Mouse (Mus musculus) Patski (cell line): ENCODE data around the gene Clec16a. TPM values are rescaled to one million over a fixed set of nuclear protein-coding genes. Genes with fewer than 3 reads are reported as not detected.

Source experiments
- ATAC-seq: fragments of 100-300 bp; one replicate; pipeline ENCODE4 v1.8.0; 2021
- CTCF ChIA-PET: fragments of 350-600 bp; sonication (Branson Sonifier 250); formaldehyde crosslinking; loops from one replicate; lab custom pipeline; 2022; ENCODE audit warnings: inconsistent platforms; lab: Charles Lee
- POLR2A ChIA-PET: fragments of 350-600 bp; sonication (Branson Sonifier 250); formaldehyde crosslinking; loops from one replicate; lab custom pipeline; 2022; ENCODE audit warnings: antibody characterized with exemption, inconsistent platforms; lab: Charles Lee
- DNase-seq: peaks from one replicate; pipeline ENCODE4 v3.0.0-alpha.2; 2011; ENCODE audit warnings: low read depth, low spot score
- H3K27me3 ChIP-seq: fragments of 371-371 bp; one replicate; pipeline ENCODE4 v1.5.1; 2021
- CTCF ChIP-seq: fragments of 100-300 bp; IDR thresholded peaks from one replicate; pipeline ENCODE4 v1.5.1; 2021
- in situ Hi-C: fragments of 300-500 bp; cut with MboI; formaldehyde crosslinking; loops from 3 replicates; pipeline ENCODE4 v1.11.1; 2018; ENCODE audit warnings: low pct_unique_long_range_greater_than_20kb, mixed read lengths
- polyA plus RNA-seq: library from polyadenylated mRNA; unstranded; gene quantifications from one replicate; pipeline ENCODE4 v1.2.3, GENCODE M21; 2021

Clec16a gene
- polyA plus RNA-seq, 1 experiment from 2014 or later: 21.3 TPM

DNA sequence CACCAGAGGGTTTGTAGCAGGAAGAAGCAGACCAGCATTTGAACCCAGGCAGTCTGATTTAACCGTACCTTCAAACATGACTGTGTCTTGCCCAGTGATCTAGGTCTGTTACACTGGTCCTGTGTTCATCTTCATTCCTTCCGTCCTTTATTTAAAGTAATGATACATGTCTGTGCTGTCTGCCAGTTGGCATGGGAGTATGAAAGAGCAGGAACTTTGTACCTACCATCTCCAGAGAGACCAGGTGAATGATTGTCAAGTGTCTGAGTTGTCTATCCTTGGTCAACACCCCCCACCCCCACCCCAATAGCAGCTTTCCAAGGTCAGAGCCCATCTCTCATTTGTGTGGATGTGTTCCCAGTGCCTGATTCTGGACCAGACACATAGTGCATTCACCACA is 68.9 kb downstream of the Clec16a start:
- ChIA-PET CTCF (interaction anchor here (1.3 kb wide), 1 partner anchor 11 kb away, joined by 3 read pairs; no protein-coding TSS in a partner anchor), POLR2A (no interaction called here)
- ATAC-seq: no peak
- no peaks in the 10 kb centered on the region for H3K27me3 ChIP-seq
- no peak for TF ChIP-seq CTCF
- no peak for DNase-seq
- in situ Hi-C loops: no loop called here

DNA sequence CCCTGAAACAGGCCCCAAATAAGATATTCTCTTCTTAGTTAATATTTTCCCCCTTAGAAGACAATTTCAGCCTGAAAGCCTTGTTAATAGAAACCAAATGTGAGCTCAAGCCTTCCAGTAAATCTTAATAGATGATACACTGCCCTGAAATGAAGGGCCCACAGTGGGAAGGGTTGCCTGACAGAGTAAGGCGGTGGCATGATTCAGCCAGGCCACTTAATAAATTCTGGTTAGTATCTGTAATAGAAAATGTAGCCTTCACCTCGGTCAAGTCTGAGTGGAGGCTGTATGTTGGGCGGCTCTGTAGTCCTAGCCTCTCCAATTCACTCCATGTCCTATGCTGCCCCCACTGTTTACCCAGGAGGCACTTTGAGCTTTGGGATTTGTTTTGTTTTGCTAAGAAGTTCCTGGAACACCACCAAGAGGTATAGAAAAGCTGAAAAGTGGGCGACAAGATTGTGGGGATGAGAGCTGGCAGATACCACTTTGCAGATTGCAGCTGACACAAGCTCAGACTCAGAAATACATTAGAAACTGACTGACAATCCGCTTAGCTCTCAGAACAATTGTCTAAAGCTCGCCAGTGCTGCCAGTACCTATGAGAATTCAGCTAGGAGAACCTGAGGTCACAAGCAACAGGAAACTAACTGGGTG is 75.9 kb downstream of the Clec16a start:
- no peak for TF ChIP-seq CTCF
- in situ Hi-C loops: no loop called here
- ATAC-seq (no peak), DNase-seq (no peak)
- no peaks in the 10 kb centered on the region for H3K27me3 ChIP-seq
- CTCF ChIA-PET: interaction anchor here (1.3 to 2.4 kb wide), 3 partner anchors 8 to 19 kb away, joined by 3 to 6 read pairs (median 3); no protein-coding TSS in a partner anchor
- POLR2A ChIA-PET: no interaction called here

DNA sequence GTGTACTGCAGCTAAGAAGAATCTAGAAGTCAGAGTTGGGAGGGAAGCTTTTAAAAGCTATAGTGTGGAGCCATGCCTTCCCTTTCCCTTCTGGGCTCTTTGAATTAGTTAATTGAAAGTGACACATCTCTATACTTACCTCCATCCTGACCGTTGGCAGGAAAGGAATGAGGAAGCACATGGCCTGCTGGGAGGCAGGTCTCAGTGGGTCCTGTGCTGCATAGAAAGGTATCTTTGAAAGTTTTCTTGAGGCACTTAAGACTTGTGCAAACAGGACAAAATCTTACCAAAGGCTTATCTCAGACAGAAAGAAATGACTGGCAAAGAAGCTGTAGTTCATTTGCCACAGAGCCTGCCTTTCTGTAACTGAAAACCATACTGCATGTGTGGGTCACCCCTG is 76.6 kb downstream of the Clec16a start:
- no peak for TF ChIP-seq CTCF
- ATAC-seq: no peak
- in situ Hi-C loops: no loop called here
- no peaks in the 10 kb centered on the region for H3K27me3 ChIP-seq
- POLR2A ChIA-PET: no interaction called here
- no peak for DNase-seq
- CTCF ChIA-PET: interaction anchor here (1.3 kb wide), 1 partner anchor 12 kb away, joined by 3 read pairs; no protein-coding TSS in a partner anchor

DNA sequence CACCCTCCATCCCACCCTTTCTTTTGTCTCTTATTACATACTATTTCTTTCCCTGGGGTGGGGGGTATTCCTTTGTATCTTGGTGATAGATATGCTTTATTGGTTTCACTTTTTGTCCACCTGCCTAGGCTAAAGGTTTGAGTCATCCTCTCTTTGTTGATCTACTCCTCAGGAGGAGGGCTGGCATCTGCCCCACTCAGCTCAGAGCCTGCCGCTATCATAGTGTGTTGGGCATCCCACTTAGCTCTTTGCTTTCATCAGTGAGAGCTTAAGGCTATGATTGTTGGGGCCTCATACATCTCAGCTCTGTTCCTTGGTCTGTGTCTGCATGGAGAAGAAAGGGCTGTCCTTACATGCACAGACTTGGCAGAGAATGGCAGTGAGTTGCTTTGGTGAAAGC is 81.0 kb downstream of the Clec16a start:
- H3K27me3 ChIP-seq: no peaks in the 10 kb centered on the region
- ChIA-PET POLR2A (no interaction called here), CTCF (interaction anchor here (1.5 kb wide), 1 partner anchor 160 kb away, joined by 5 read pairs; no protein-coding TSS in a partner anchor)
- no peak for TF ChIP-seq CTCF
- in situ Hi-C loops: no loop called here
- ATAC-seq (no peak), DNase-seq (no peak)

DNA sequence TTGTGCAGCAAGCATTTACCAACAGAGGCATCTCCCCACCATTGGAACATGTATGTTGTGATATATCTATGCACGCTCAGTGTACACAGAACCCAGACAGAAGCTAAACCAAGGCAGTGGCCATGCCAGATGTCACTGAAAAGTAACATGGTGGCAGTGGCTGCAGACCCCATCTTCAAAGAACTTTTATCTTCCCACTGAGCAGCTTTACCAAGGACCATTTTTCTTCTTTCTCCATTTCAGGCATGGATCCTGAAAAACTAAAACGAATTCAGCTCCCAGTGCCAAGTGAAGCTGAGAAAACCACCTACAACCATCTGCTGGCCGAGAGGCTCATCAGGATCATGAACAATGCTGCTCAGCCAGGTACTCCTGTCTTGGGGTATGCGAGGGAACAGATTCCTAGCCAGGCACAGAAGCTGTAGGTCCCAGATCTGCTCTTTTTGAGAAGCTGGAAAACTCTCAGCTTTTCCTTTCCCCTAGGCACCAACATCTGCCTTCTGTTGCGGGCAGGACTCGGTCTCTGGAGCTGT is 82.1 kb downstream of the Clec16a start:
- CTCF ChIA-PET: no interaction called here
- H3K27me3 ChIP-seq: no peaks in the 10 kb centered on the region
- in situ Hi-C loops: no loop called here
- POLR2A ChIA-PET: no interaction called here
- ATAC-seq (no peak), DNase-seq (no peak)
- TF ChIP-seq CTCF: no peak

DNA sequence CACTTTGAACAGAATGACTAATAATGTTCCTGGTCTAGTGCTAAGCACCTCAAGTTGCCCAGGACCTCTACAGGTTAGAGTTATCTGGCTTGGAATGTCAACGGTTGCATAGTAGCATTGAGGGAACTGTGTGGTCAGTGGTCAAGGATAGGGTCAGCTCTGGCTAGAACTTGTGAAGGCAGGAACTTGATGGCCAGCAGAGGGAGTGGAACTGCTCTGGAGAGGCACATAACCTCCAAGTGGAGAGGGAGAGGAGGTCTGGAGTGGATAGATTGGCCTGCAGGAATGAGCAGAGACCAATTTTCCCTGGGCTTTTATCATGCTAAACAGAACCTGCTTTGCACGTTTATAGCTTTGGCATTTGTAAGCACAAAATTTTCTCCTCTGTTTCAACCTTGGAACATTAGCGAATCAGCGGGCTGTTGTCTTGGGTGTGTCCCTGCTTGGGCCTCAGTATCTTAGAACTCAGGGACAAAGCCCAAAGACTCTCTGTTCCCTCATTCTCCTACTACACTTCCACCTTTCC is 83.0 kb downstream of the Clec16a start:
- DNase-seq (no peak), ATAC-seq (no peak)
- no peak for TF ChIP-seq CTCF
- in situ Hi-C loops: no loop called here
- no peaks in the 10 kb centered on the region for H3K27me3 ChIP-seq
- ChIA-PET CTCF (no interaction called here), POLR2A (no interaction called here)

DNA sequence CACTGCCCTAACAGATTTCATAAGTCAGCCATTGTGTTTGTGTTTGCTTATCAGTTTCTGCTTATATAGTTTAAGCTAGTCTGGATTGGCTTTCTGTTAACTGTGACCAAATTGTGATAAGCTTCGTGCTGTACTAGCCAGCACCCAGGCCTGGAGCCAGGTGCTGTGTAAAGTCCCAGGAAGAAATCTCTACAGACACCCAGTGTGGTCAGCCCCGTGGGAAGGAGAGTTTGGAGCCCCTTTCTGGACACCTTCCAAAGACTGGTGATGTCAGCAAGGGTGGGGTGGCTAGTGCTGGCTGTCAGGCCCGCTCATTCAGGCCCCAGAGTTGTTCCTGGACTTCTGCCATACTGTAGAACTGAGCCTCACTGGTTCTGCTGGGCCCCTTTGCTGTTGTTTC is 83.8 kb downstream of the Clec16a start:
- in situ Hi-C loops: no loop called here
- CTCF ChIA-PET: interaction anchor here (0.7 kb wide), 1 partner anchor 8 kb away, joined by 3 read pairs; no protein-coding TSS in a partner anchor
- no peak for ATAC-seq

DNA sequence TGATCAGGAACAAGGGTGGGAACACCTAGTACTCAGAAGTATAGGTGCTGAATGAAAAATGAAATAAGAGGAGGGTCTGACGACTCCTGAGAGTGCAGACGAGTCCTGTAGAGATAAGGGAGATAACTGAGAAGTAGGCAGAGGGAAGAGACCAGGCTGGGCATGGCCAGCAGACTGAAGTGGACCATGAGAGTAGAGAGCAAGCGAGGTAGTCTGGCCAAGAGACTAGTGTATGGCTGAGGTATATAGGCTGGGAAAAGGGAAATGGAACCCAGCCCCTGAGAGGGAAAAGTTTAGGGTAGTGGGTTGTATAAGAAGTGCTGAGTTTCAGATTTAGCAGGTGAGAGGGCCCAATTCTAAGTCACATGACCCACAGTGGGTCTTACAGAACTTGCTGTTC is 84.2 kb downstream of the Clec16a start:
- DNase-seq (no peak), ATAC-seq (no peak)
- CTCF ChIA-PET: interaction anchor here (0.7 kb wide), 1 partner anchor 9 kb away, joined by 3 read pairs; no protein-coding TSS in a partner anchor
- H3K27me3 ChIP-seq: no peaks in the 10 kb centered on the region
- TF ChIP-seq CTCF: no peak
- POLR2A ChIA-PET: no interaction called here
- in situ Hi-C loops: no loop called here

More for the DNA sequence above, 83.8 kb downstream of the Clec16a start:
- TF ChIP-seq CTCF: no peak
- DNase-seq: no peak
- POLR2A ChIA-PET: no interaction called here
- H3K27me3 ChIP-seq: no peaks in the 10 kb centered on the region

DNA sequence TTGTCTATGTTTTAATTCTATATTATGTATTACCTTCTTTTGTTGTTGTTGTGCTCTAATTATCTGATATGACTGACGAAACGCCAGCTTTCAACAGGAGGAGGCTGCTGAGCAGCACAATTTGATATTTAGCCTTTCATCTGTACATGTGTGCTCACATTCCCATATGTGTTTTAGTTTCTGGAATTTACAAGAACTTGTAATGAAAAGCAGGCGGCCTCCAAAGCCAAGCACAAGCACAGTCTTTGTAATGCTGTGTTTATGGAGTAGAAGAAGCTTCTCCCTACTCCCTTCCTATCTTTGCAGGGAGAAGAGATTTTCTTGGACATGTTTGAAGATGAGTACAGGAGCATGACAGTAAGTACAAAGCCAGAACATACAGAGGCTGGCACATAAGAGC is 89.8 kb downstream of the Clec16a start:
- in situ Hi-C loops: loop anchor here (5.0 kb wide), 1 partner anchor 212 kb away; no protein-coding TSS in a partner anchor

DNA sequence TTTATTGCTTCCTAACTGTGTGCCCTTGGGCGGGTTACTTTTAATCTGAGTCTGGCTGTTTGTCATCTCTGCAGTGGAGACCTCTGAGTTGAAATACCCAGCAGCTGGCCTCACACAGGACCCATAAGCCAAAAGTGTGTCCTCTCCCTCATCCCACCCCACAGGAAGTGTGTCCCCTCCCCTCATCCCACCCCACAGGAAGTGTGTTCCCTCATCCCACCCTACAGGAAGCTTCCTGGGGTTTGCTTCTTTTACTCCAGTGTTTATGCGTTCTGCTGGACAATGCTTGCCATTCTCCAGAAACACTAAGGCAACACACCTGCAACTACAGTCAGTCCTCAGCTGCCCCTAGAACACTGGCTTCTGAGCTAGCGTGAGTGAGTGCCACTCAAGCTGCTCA is 92.8 kb downstream of the Clec16a start:
- ATAC-seq (no peak), DNase-seq (no peak)
- H3K27me3 ChIP-seq: no peaks in the 10 kb centered on the region
- ChIA-PET CTCF (interaction anchor here (1.9 kb wide), 1 partner anchor 209 kb away, joined by 6 read pairs; no protein-coding TSS in a partner anchor), POLR2A (no interaction called here)
- in situ Hi-C loops: loop anchor here (5.0 kb wide), 1 partner anchor 209 kb away; no protein-coding TSS in a partner anchor
- no peak for TF ChIP-seq CTCF

More for the DNA sequence above, 89.8 kb downstream of the Clec16a start:
- CTCF ChIA-PET: no interaction called here
- POLR2A ChIA-PET: no interaction called here
- DNase-seq (no peak), ATAC-seq (no peak)
- TF ChIP-seq CTCF: no peak
- no peaks in the 10 kb centered on the region for H3K27me3 ChIP-seq
